Mouse (Mus musculus) cerebellum, adult 11 months (tissue): ENCODE data around the gene Rps18.
"Not testable (repeated sequence)": the region's sequence is repeated elsewhere in the genome, so short reads cannot be mapped to it uniquely, and the experiment has no call there.

Experiments used
- DNase-seq: peaks from one replicate; pipeline ENCODE4 v3.0.0; 2022

Rps18 gene

DNA sequence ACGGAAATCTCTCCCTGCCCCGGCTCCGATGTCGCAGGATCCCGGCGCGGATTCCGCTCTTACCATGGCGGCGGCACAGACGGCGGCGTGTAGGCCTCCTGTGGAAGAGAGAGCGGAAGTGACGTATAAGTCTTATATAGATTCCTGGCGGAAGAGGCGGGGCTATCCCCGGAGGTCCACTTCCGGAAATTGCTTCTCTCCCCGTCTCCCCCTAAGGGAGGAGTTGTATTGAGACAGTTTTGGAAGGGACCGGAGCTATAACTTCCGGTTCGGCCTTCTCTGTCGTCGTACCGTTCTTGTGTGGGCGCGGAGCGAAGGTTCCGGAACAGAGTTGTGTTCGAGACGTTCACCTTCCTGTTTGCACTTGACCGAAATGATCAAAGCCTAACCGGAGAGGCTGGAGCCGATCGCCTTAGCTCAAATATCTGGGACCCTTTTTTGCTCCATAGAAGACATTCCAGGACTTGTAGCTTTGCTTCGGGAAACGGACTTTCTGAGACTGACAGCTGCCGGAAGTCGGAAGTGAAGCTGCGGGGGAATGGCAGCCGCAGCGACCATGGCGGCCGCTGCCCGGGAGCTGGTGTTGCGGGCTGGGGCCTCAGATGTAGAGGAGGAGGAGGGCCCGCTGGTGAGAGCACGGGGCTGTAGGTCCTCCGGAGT is at the start of gene Rps18, which contains the start of gene Vps52:
TSS of gene Rps18 (minus strand) at position 447 of the 660 bp plus-strand sequence.
TSS of gene Vps52 (plus strand) at position 258 of the 660 bp plus-strand sequence.
- DNase-seq: peak; percentile 98

GRCm38 (mm10) chr17:34003426-34003825 is 47.6 kb upstream of the Rps18 start:
- no peak for DNase-seq

- DNase-seq: not testable (repeated sequence)
These were observed 45.0 kb upstream of the Rps18 start for GRCm38 (mm10) chr17:34000796-34001195.

GRCm38 (mm10) chr17:34000150-34000537 is 44.3 kb upstream of the Rps18 start, which contains the start of gene H2-K1:
H2-K1 (minus strand) TSS chr17:34000347.
- peak; percentile 53 for DNase-seq

DNA sequence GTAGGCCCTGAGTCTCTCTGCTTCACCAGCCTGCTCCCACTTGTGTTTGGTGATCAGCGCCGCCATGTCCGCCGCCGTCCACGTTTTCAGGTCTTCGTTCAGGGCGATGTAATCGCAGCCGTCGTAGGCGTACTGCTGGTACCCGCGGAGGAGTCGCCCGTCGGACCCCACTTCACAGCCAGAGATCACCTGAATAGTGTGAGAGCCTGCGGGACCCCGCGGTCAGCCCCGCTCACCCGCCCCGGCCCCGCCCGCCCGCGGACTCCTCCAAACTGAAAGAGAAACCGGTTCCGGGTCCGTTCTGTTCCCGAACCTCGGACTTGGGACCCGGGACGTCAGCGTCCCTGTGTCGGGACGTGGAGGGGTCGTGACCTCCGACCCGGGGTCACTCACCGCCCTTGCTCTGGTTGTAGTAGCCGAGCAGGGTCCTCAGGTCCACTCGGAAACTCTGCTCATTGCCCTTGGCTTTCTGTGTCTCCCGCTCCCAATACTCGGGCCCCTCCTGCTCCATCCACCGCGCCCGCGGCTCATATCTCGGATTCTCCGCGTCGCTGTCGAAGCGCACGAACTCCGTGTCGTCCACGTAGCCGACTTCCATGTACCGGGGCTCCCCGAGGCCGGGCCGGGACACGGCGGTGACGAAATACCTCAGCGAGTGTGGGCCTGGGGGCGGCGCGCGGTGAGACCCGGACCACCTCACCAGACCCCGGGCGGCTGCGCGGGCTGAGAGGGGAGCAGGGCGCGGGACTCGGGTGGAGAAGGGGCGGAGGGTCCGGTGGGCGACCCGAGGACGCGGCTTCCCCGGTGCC is 43.7 kb upstream of the Rps18 start:
- no peak for DNase-seq

DNA sequence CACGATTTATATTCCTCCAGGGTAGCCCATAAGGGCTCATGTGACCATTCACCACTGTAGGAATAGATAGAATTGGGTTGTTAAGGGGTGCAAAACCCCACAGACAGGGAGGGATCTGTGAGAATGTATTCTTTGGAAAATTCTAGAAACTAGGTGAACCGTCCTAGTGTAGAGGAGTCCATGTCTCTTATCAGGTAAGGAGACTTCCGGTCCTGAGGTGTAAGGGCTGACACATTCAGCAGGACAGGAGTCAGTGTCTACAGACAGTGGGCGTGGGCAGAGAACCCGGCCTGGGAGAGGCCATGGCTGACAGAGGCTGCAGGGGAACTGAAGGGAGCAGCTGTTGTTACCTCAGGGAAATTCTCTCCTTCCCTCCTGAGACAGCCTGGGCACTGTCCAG is 42.9 kb upstream of the Rps18 start:
- not testable (repeated sequence) for DNase-seq

DNA sequence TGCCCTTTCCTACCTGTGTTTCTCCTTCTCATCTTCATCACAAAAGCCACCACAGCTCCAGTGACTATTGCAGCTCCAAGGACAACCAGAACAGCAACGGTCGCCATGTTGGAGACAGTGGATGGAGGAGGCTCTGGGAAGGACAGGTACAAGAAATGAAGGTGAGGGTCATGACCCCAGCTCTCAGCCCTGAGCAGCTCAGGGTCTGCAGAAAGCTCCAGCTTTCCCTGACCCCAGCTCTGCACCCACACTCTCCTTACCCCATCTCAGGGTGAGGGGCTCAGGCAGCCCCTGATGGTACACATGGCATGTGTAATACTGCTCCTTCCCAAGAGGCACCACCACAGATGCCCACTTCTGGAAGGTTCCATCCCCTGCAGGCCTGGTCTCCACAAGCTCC is 41.2 kb upstream of the Rps18 start:
- DNase-seq: not testable (repeated sequence)

GRCm38 (mm10) chr17:33995651-33996050 is 39.9 kb upstream of the Rps18 start:
- no peak for DNase-seq

- DNase-seq: no peak
These were observed 39.2 kb upstream of the Rps18 start for GRCm38 (mm10) chr17:33994959-33995358.

DNA sequence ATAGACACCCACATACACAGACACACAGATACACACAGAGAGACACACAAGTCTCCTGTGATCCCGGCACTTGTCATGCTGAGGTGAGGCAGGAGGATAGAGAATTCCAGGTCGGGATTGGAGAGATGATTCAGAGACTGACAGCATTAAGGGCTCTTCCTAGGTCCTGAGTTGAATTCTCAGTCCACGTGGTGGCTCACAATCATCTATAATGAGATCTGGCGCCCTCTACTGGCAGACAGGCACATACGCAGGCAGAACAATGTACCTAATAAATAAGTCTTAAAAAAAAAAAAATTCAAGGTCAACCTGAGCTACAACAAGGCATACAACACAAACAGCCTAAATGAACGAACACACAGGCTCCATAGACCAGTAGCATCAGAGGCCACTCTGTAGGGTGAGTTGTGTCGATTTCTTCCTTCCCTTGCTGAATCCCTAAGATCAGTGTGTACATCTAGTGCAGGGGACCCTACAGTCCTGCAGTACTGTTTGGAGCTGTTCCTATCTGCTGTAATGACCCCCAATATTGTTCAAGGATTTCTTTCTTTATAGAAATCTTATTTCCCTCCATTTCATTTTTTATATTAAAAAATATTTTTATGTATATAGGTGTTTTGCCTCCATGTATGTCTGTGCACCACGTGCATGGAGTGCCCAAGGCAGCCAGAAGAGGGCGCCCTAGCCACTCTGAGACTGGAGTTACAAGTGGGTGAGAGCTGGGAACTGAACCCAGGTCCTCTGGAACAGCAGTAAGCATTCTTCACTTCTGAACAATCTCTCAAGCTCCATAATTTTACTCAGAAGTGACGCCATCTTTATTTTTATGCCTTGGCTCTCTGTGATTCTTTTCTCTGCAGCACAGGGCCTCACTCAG is 36.2 kb upstream of the Rps18 start:
- DNase-seq: peak; percentile 45

DNA sequence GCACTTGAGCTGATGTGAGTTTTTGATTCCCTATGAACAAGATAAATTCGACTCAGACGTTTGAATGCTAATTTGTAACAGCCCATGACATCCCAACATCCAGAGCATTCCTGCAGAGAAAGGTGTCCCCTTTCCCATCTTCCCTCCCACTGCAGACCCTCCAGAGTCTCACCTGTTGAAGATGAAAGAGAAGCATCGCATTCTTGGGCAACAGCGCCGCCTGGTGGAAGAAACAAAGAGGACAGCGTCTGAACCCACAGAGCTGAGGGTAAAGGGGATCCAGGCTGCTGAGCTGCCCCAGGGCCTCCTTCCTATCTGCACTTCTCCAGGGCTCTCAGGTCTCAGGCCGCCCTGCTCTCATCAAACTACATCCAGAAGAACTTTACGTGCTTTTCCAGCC is 26.3 kb upstream of the Rps18 start:
- peak; percentile 64 for DNase-seq

- DNase-seq: peak; percentile 87
These were observed 25.6 kb upstream of the Rps18 start for GRCm38 (mm10) chr17:33981192-33981909.

- DNase-seq: no peak
These were observed 24.6 kb upstream of the Rps18 start for GRCm38 (mm10) chr17:33980181-33981035.

DNA sequence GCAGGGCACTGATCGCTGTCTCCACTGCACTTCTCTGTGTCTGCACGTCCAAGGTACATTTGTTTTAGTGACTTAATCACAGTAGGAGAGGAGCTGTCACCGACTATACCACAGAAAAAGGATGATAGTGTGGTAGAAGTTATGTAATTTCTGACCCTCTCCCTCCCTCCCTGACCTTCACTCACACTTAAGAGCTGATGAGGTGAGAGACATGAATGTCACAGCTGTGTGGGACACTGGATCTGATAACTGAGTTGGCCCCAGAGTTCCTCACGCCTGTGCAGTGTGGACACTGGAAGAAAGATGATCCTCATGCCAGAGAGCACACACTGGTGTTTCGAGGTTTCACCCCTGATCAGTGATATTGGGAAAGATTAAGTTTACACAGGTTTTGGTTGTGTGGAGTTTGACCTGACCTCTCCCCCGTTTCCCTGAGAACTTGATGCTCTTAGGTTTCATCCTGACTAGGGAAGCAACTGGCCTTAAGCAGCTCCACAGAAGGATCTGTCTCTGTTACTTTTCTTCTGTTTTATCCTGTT is 23.8 kb upstream of the Rps18 start:
- DNase-seq: no peak

GRCm38 (mm10) chr17:33978631-33979031 is 22.8 kb upstream of the Rps18 start:
- peak; percentile 75 for DNase-seq

- no peak for DNase-seq
These were observed 22.2 kb upstream of the Rps18 start for GRCm38 (mm10) chr17:33977861-33978557.

DNA sequence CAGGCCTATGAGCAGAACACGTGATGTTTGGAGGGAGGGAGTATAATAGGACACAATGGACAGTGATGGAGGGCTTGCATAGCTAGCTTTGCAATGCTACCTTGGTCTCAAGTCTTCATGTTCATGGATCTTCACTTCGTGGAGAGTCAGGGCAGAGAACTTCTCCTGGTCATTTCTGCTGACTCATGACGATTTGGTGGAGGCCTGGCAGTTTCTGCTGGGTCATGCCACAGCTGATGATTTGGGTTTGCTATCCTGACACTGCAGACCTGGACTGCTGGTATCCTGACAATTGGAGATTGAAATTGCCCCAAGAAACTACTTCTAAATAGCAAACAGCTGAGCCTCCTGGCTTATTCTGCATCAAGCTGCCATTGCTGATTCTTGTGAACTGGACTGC is 17.8 kb upstream of the Rps18 start:
- DNase-seq: no peak

DNA sequence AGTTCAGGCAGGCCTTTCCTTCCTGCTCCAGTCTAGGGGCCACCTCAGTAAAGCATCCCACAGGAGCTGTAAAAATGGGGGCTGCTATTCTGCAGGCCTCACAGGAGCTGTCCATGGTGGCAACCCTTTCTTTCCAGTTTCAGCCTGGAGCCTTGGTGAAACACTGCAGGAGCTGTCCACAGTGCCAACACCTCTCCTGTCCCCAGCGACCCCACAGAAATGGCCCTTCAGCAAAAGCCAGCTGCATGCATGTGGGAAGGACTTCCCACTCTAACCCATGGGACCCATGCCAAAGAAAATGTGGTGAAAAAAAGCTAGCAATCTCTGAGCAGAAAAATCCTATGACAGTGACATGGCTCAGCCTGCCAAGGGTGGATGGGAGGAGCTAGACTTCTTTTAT is 16.9 kb upstream of the Rps18 start:
- no peak for DNase-seq

GRCm38 (mm10) chr17:33969394-33969793 is 13.6 kb upstream of the Rps18 start:
- DNase-seq: no peak

DNA sequence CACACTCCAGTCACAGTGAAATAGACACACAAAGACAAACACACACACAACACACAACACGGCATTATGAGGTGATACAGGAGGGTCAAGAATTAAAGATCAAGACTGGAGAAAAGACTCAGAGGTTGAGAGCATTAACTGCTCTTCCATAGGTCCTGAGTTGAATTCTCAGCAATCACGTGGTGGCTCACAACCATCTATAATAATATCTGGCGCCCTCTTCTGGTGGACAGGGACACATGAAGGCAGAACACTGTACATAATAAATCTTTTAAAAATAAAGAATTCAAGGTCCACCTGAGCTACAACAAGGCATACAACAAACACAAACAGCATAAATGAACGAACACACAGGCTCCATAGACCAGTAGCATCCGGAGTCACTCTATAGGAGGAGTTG is 13.1 kb upstream of the Rps18 start:
- DNase-seq: no peak

DNA sequence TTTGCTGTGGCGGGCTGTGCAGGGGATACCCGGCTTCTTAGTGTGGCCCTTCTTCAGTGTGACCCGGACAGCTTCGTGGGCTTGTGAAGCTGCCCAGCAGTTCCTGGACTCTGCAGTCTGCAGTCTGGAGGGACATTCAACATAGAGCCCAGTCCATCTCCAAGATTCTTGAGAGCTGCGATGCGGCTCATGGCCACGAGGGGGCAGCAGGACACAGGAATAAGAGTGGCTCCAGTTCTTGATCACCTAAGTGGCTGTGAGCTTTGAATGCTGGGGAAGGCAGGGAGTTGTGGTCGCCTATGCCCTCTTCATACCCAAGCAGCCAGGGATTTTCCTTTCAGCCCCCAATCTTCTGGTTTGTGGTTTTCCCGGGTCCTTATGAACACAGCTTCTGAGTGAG is 12.7 kb upstream of the Rps18 start:
- DNase-seq: peak; percentile 73
